Mouse (Mus musculus) induced T-regulatory cell, adult 2 months (primary cell): ENCODE measurements around the gene Brpf1.

Source experiments
- DNase-seq: peaks from one replicate; pipeline ENCODE4 v3.0.0-alpha.2; 2012; ENCODE audit warnings: low read depth

Brpf1 gene

DNA sequence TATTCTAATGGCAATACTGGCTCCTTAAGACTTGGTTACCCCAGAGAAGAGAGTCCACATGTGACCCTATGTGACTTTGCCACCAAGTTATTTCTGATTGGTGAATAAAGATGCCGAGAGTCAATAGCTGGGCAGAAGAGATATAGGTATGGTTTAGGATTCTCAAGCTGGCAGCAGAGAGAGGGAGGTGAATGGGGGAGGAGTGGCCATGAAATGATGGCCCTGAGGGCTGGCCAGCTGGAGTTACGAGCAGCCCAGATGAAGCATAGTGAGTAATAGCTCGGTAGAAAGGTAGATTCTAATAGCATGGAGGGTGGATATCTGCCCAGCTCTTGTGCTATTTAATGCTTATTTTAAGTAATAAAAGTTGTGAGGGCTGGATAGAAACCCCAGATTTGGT lies 45.9 kb downstream of the Brpf1 start:
- no peak for DNase-seq

DNA sequence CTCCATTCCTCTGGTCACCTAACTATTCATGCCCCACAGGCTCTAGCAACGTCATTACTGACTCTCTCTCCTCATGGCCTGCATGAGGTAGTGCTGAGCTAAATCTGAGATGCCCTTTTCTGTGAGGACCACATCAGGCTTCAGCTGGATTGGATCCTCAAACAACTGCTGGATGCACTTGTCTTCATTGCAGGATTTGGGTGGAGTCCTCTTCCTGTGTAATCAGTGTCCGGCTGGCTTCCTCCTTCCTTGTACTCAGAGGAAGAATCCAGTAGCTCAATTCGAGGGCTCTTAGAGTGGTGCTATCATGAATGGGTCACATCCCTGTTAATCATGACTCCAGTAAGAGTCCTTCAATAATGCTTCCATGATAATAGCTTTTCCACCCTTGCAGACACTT lies 46.8 kb downstream of the Brpf1 start:
- no peak for DNase-seq

DNA sequence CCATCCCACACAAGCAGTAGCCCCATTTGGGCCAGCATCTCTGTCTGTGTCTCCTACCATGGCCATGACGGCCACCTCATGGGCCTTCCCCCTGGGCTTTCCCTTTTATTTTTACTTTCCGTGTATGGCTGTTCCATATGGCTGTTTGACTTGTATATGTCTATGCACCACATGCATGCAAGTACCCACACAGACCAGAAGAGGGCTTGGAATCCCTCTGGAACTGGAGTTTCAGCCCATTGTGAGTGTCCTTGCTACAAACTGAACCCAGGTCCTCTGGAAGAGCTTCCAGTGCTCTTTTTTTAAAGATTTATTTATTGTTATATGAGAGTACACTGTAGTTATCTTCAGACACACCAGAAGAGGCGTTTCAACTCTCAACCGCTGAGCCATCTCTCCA lies 54.5 kb downstream of the Brpf1 start:
- DNase-seq, result no peak

DNA sequence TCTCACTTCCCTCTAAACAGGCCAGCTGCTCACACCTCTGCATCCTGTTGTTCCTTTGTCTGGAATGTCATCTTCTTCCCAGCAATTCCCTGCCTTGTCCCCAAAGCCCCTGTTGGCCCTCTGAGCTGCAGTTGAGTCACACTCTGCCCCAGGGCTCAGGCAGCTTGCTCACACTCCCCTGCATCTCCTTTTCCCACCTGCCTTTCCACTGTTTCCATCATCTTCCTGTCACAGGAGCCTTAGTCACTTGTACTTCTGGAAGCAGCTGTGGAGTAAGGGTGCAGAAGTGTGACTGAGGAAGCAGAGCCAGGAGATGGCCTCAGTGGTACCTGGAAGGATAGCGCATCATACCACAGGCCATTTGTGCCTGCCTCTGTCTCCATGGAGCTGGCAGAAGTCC lies 55.3 kb downstream of the Brpf1 start:
- no peak for DNase-seq

DNA sequence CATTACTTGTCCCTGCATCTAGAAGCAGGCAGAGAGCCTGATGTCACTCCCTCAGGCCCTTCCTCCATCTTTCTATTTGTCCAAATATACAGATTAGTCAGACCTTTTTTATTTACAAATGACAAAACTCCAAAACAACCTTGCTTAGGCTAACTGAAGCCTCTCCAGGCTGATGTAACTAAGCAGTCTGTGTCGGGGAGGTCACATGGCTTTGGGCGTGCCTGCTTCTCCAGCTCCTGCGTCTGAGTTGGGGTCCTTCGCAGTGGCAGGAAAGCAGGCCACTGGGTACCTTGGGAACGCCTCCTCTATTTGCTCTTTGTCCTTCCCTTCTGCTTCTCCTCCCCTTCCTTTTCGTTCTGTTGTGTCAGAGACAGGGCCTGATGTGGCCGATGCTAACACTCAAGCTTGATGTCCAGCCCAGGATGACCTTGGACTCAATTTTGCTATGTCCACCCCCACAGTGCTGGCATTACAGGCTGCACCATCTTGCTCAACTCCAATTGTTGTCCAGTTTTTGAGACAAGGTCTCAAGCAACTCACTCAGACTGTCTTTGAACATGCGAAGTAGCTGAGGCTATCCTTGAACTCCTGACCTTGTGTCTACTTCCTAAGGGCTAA lies 57.7 kb downstream of the Brpf1 start:
- DNase-seq, result no peak

DNA sequence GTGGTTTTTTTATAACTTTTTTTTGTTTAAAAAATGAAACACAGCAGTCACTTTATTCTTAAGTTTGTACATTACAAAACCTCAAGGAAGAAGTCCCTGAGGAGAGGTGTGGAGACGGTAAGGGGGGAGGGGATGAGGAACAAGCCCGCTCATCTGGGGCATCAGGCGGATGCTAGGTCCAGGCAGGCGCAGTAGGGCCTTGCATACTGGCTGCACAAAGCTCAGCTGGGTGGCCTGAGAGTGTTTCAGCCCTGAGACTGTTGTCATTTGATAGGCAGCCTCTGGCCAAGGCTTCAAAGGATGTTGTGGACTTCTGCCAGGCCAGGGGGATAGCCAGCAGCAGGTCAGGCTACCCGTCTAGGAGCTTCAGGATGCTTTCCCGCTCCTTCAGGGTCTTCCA lies 59.7 kb downstream of the Brpf1 start:
- DNase-seq, result no peak

DNA sequence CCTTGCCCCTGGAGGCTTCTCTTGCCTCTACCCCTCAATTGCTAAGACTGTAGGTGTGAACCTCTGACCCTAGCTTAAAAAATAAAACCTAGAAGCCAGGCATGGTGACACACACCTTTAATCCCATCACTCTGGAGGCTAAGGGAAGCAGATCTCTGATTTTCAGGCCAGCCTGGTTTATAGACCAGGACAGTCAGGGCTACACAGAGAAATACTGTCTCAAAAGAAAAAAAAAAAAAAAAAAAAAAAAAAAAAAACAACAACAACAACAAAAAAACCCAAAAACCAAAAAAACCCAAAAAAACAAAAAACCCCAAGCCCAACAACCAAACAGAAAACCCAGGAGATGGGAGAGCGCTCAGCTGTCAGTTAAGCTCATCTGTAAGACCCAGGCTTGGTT lies 60.6 kb downstream of the Brpf1 start:
- DNase-seq, result no peak

DNA sequence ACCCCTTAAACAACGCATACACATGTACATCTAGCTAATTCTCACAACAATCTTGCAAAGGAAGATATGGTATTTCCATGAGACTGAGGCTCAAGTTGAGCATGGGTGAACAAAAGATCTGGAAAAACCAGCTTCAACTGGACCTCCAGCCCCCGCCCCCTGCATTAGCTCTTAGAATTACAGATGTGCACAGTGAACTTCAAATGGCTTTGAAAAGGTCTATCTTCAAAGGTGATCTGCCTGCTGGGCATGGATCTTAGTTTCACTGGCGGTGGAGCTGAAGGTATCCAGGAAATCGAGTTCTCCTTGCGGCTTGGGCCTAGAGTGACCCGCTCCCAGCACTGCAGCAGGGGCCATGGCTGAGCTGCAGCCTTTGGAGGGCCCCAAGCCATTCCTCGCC lies 61.2 kb downstream of the Brpf1 start:
- DNase-seq, result no peak

DNA sequence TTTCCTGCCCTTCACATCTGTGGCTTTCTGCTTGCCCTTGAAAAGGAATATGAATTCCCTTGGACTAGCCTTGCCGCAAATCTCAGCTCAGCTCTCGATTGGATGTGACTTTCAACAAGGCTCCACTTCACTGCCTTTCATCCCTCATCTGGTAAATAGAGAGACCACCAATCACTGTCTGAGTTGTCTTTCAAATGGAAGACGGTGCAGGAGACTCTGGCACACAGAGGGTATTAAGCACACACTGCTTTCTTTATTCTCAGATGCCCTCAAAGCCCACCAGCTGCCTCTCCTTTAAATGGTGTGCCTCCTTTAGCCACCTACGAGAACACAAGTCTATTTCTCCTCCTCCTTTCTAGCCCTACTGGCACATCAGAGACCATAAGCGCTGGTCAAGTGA lies 61.6 kb downstream of the Brpf1 start:
- DNase-seq, result no peak

DNA sequence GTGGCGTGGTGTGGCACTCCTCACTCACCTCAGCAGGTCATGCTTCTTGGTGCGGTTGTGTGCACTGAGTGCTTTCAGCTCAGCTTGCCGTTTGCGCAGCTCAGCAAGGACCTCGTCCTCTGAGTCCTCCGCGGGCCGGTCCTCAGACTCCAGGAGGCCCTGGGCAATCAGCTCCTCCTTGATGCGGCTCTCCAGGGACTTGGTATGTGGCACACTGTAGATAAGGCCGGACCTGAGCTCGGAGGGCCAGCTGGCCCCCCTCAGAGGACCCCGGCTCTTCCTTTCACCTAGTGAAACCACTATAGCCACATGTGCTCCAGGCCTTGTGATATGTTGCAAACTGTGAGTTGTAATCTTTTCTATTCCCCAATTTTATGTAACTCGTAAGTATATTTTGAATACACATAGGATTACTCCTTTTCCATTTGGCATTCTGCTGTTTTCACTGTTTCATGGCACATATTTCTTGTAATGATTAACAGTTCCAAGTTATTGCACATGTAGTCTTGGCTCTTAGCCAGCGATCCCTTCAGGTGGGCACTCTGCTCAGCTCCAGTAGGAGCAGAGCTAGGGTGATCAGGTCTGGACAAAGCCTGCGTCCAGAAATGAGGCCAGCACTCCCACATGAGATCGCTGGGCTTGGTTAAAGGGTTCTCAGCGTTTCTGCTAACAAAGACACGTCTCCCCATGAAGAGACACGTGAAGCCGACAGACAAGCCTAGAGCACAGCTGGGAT lies 63.4 kb downstream of the Brpf1 start:
- no peak for DNase-seq

DNA sequence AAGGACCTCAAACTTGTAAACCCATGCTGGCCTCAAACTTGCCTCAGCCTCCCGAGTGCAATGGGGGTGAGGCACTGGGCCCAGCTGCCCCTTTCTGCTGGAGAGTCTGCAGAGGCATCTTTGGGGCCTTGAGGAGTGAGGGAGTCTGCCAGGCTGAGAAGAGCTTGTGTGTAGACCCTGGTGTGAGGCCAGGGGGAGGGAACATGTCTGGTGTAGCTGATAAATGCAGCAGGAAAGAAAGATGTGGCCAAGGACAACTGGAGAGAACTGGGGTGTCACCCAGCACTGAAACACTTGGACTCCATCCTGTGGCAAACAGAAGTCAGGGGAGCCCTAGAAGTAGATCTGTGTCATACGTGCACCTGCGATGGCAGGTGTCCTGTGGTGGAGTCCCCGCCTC lies 66.6 kb downstream of the Brpf1 start:
- DNase-seq, result no peak
